Mouse (Mus musculus) megakaryocyte, embryonic 14.5 days (primary cell): Measurements from ENCODE around the gene Swt1.

Source experiments
- FLI1 ChIP-seq: IDR thresholded peaks from 2 replicates; pipeline ENCODE4 v1.6.1; 2012; ENCODE audit warnings: low read length, inconsistent platforms, mixed read lengths
- GATA1 ChIP-seq: IDR thresholded peaks from 3 replicates; pipeline ENCODE4 v1.6.1; 2012; ENCODE audit warnings: mixed read lengths, low read length, inconsistent platforms, borderline replicate concordance

GRCm38 (mm10) chr1:151345863-151346195, 82.4 kb downstream of the Swt1 start:
- TF ChIP-seq GATA1, result no peak
- TF ChIP-seq FLI1, result no peak
